Mouse (Mus musculus) CH12.LX (cell line): Measurements from ENCODE around the gene Usp39. TPM values are rescaled to one million over a fixed set of nuclear protein-coding genes. Genes with fewer than 3 reads are reported as not detected.
A peak's percentile ranks its signal among the peaks of the same experiment; 100 is the strongest.

Experiments used
- DNase-seq: peaks from one replicate; pipeline ENCODE4 v3.0.0-alpha.2; 2013; ENCODE audit errors: extremely low read depth
- H3K27ac ChIP-seq: 2 replicates; pipeline ENCODE4 v1.5.1; 2012; ENCODE audit warnings: low read depth, mild to moderate bottlenecking, control low read depth, moderate library complexity; ENCODE audit not compliant: insufficient read depth
- H3K27me3 ChIP-seq: replicated peaks from 2 replicates; pipeline ENCODE3; 2012; ENCODE audit warnings: inconsistent platforms
- H3K36me3 ChIP-seq, 2 experiments: replicated peaks in 1 of 2; 2 replicates each; pipeline versions ENCODE3 to v1.6.1; 2012; ENCODE audit warnings: inconsistent platforms in 1 of 2, low read length in 1 of 2, mild to moderate bottlenecking in 1 of 2, mixed read lengths in 1 of 2, moderate library complexity in 1 of 2; ENCODE audit not compliant: control insufficient read depth in 1 of 2, insufficient read depth in 1 of 2
- H3K4me1 ChIP-seq, 2 experiments: 2 replicates each; pipeline ENCODE4 v1.6.1; 2012; ENCODE audit warnings: inconsistent platforms in 1 of 2, moderate library complexity in 1 of 2; ENCODE audit not compliant: insufficient read depth in 2 of 2, control insufficient read depth in 1 of 2
- H3K4me2 ChIP-seq: 2 replicates; pipeline ENCODE4 v1.6.1; 2012; ENCODE audit warnings: low read depth, mild to moderate bottlenecking, control low read depth; ENCODE audit not compliant: poor library complexity, insufficient read depth, severe bottlenecking
- H3K4me3 ChIP-seq, 3 experiments: fragments of 150-350 bp in 1 of 3; sonication (generic) in 1 of 3; replicated peaks in 1 of 3; 2 replicates each; pipeline versions ENCODE3 to v1.5.1; 2011 to 2012; ENCODE audit warnings: low read depth in 2 of 3, low read length in 2 of 3, mild to moderate bottlenecking in 2 of 3, moderate library complexity in 2 of 3, control low read depth in 1 of 3, improper control_type of control experiment in 1 of 3, inconsistent platforms in 1 of 3, mixed read lengths in 1 of 3; ENCODE audit not compliant: poor library complexity in 1 of 3
- H3K79me2 ChIP-seq: replicated peaks from 2 replicates; pipeline ENCODE4 v1.6.1; 2012; ENCODE audit warnings: mild to moderate bottlenecking, moderate library complexity; ENCODE audit not compliant: control insufficient read depth, poor library complexity, insufficient read depth, severe bottlenecking; ENCODE audit errors: extremely low read depth
- H3K9ac ChIP-seq: 2 replicates; pipeline ENCODE4 v1.6.1; 2012; ENCODE audit warnings: low read depth, mild to moderate bottlenecking, control low read depth, moderate library complexity; ENCODE audit not compliant: insufficient read depth
- H3K9me3 ChIP-seq: replicated peaks from 2 replicates; pipeline ENCODE3; 2012; ENCODE audit warnings: low read length, inconsistent platforms, mixed read lengths
- BHLHE40 ChIP-seq: IDR thresholded peaks from 2 replicates; pipeline ENCODE4 v1.6.1; 2011; ENCODE audit warnings: mild to moderate bottlenecking, low read depth, low read length, improper control_type of control experiment
- CHD1 ChIP-seq: IDR thresholded peaks from 2 replicates; pipeline ENCODE4 v1.6.1; 2012; ENCODE audit warnings: low read depth, low read length, improper control_type of control experiment, inconsistent platforms
- CTCF ChIP-seq, 2 experiments: IDR thresholded peaks in 1 of 2; conservative IDR thresholded peaks in 1 of 2; 2 replicates each; pipeline ENCODE4 v1.5.1; 2011 to 2012; ENCODE audit warnings: low read depth in 2 of 2, low read length in 2 of 2, improper control_type of control experiment in 1 of 2, inconsistent platforms in 1 of 2, mild to moderate bottlenecking in 1 of 2, moderate library complexity in 1 of 2
- E2F4 ChIP-seq: IDR thresholded peaks from 2 replicates; pipeline ENCODE4 v1.6.1; 2011; ENCODE audit warnings: low read depth, low read length, improper control_type of control experiment; ENCODE audit not compliant: insufficient replicate concordance
- ELF1 ChIP-seq: IDR thresholded peaks from 2 replicates; pipeline ENCODE4 v1.6.1; 2014; ENCODE audit warnings: low read depth, mild to moderate bottlenecking, inconsistent platforms, low read length, improper control_type of control experiment
- EP300 ChIP-seq: IDR thresholded peaks from 2 replicates; pipeline ENCODE4 v1.6.1; 2011; ENCODE audit warnings: low read length, improper control_type of control experiment
- ETS1 ChIP-seq: conservative IDR thresholded peaks from 2 replicates; pipeline ENCODE4 v1.6.1; 2012; ENCODE audit warnings: low read depth, mild to moderate bottlenecking, inconsistent platforms, low read length, improper control_type of control experiment, moderate library complexity
- HCFC1 ChIP-seq: IDR thresholded peaks from 2 replicates; pipeline ENCODE4 v1.6.1; 2012; ENCODE audit warnings: low read depth, mild to moderate bottlenecking, inconsistent platforms, low read length, improper control_type of control experiment
- IRF4 ChIP-seq: IDR thresholded peaks from 2 replicates; pipeline ENCODE4 v1.6.1; 2014; ENCODE audit warnings: low read depth, mild to moderate bottlenecking, inconsistent platforms, low read length, improper control_type of control experiment
- JUN ChIP-seq: IDR thresholded peaks from 2 replicates; pipeline ENCODE4 v1.6.1; 2011; ENCODE audit warnings: low read depth, mild to moderate bottlenecking, low read length, improper control_type of control experiment, moderate library complexity; ENCODE audit not compliant: insufficient read depth
- KAT2A ChIP-seq: IDR thresholded peaks from 2 replicates; pipeline ENCODE4 v1.6.1; 2012; ENCODE audit warnings: low read length, improper control_type of control experiment, inconsistent platforms; ENCODE audit not compliant: insufficient replicate concordance
- MAFK ChIP-seq: IDR thresholded peaks from 2 replicates; pipeline ENCODE4 v1.6.1; 2011; ENCODE audit warnings: low read length, improper control_type of control experiment; ENCODE audit not compliant: insufficient replicate concordance
- MAX ChIP-seq: IDR thresholded peaks from 2 replicates; pipeline ENCODE4 v1.6.1; 2011; ENCODE audit warnings: low read length, improper control_type of control experiment
- MAZ ChIP-seq: IDR thresholded peaks from 2 replicates; pipeline ENCODE4 v1.6.1; 2012; ENCODE audit warnings: low read depth, mild to moderate bottlenecking, inconsistent platforms, low read length, improper control_type of control experiment, moderate library complexity
- MEF2A ChIP-seq: IDR thresholded peaks from 2 replicates; pipeline ENCODE4 v1.6.1; 2014; ENCODE audit warnings: low read depth, mild to moderate bottlenecking, inconsistent platforms, low read length, improper control_type of control experiment, borderline replicate concordance
- MXI1 ChIP-seq: IDR thresholded peaks from 2 replicates; pipeline ENCODE4 v1.6.1; 2011; ENCODE audit warnings: mild to moderate bottlenecking, low read depth, low read length, improper control_type of control experiment
- MYC ChIP-seq: IDR thresholded peaks from 2 replicates; pipeline ENCODE4 v1.6.1; 2011; ENCODE audit warnings: low read depth, mild to moderate bottlenecking, improper control_type of control experiment, low read length
- NELFE ChIP-seq: IDR thresholded peaks from 2 replicates; pipeline ENCODE4 v1.6.1; 2011; ENCODE audit warnings: low read depth, low read length, improper control_type of control experiment
- NRF1 ChIP-seq: IDR thresholded peaks from 2 replicates; pipeline ENCODE4 v1.6.1; 2014; ENCODE audit warnings: low read depth, mild to moderate bottlenecking, inconsistent platforms, low read length, improper control_type of control experiment, moderate library complexity
- POLR2A ChIP-seq: IDR thresholded peaks from 2 replicates; pipeline ENCODE4 v1.6.1; 2011; ENCODE audit warnings: low read depth, mild to moderate bottlenecking, improper control_type of control experiment, low read length
- POLR2AphosphoS2 ChIP-seq: IDR thresholded peaks from 2 replicates; pipeline ENCODE4 v1.6.1; 2011; ENCODE audit warnings: low read depth, low read length, improper control_type of control experiment
- RAD21 ChIP-seq: IDR thresholded peaks from 2 replicates; pipeline ENCODE4 v1.6.1; 2011; ENCODE audit warnings: low read depth, mild to moderate bottlenecking, low read length, improper control_type of control experiment, moderate library complexity
- SIN3A ChIP-seq: IDR thresholded peaks from 2 replicates; pipeline ENCODE4 v1.6.1; 2012; ENCODE audit warnings: low read length, improper control_type of control experiment, inconsistent platforms
- TBP ChIP-seq: conservative IDR thresholded peaks from 2 replicates; pipeline ENCODE4 v1.6.1; 2011; ENCODE audit warnings: low read depth, low read length, improper control_type of control experiment
- TCF12 ChIP-seq: IDR thresholded peaks from 2 replicates; pipeline ENCODE4 v1.6.1; 2014; ENCODE audit warnings: low read depth, mild to moderate bottlenecking, inconsistent platforms, low read length, improper control_type of control experiment
- UBTF ChIP-seq: IDR thresholded peaks from 2 replicates; pipeline ENCODE4 v1.6.1; 2012; ENCODE audit warnings: low read depth, mild to moderate bottlenecking, inconsistent platforms, low read length, improper control_type of control experiment, moderate library complexity
- USF1 ChIP-seq: IDR thresholded peaks from 2 replicates; pipeline ENCODE4 v1.6.1; 2014; ENCODE audit warnings: low read depth, mild to moderate bottlenecking, inconsistent platforms, low read length, improper control_type of control experiment
- USF2 ChIP-seq: conservative IDR thresholded peaks from 2 replicates; pipeline ENCODE4 v1.6.1; 2011; ENCODE audit warnings: low read depth, low read length, improper control_type of control experiment
- ZC3H11A ChIP-seq: IDR thresholded peaks from 2 replicates; pipeline ENCODE4 v1.6.1; 2012; ENCODE audit warnings: low read depth, mild to moderate bottlenecking, inconsistent platforms, low read length, improper control_type of control experiment
- ZKSCAN1 ChIP-seq: IDR thresholded peaks from 2 replicates; pipeline ENCODE4 v1.6.1; 2012; ENCODE audit warnings: low read depth, inconsistent platforms, low read length, improper control_type of control experiment, borderline replicate concordance
- ZMIZ1 ChIP-seq: IDR thresholded peaks from 2 replicates; pipeline ENCODE4 v1.6.1; 2012; ENCODE audit warnings: low read depth, mild to moderate bottlenecking, inconsistent platforms, low read length, improper control_type of control experiment
- ZNF384 ChIP-seq: IDR thresholded peaks from 2 replicates; pipeline ENCODE4 v1.6.1; 2012; ENCODE audit warnings: low read depth, low read length, improper control_type of control experiment, inconsistent platforms
- dilution Hi-C: fragments of 300-500 bp; cut with MboI; formaldehyde crosslinking; loops from 2 replicates; pipeline ENCODE4 v1.14.3; 2020; ENCODE audit warnings: low sequenced_read_pairs; ENCODE audit not compliant: extremely low pct_unique_long_range_greater_than_20kb, extremely low pct_ligation_motif_present
- in situ Hi-C: fragments of 300-500 bp; cut with MboI; formaldehyde crosslinking; loops from 3 replicates; pipeline ENCODE4 v1.14.3; 2019; ENCODE audit warnings: low sequenced_read_pairs, low pct_ligation_motif_present, low pct_unique_long_range_greater_than_20kb, mixed read lengths
- polyA plus RNA-seq: library from polyadenylated mRNA; unstranded; fragments of >175 nt; gene quantifications from 2 replicates; pipeline ENCODE4 v1.2.1, GENCODE M21; 2012; ENCODE audit warnings: low read depth; ENCODE audit not compliant: insufficient read length
- total RNA-seq, 2 experiments: library from RNA; depleted of rRNA; stranded (reverse); fragments of 300-350 nt in 1 of 2; fragments of >200 nt in 1 of 2; gene quantifications; 2 replicates each; pipeline ENCODE4 v1.2.3; 2012 to 2014

The Usp39 gene
- total RNA-seq (2012; rRNA removed): 74.5 and 90.9 TPM in 2 replicates
- 138 TPM in 2 replicates for total RNA-seq (2014; rRNA removed)
- polyA plus RNA-seq: 72.8 and 88.2 TPM in 2 replicates

DNA sequence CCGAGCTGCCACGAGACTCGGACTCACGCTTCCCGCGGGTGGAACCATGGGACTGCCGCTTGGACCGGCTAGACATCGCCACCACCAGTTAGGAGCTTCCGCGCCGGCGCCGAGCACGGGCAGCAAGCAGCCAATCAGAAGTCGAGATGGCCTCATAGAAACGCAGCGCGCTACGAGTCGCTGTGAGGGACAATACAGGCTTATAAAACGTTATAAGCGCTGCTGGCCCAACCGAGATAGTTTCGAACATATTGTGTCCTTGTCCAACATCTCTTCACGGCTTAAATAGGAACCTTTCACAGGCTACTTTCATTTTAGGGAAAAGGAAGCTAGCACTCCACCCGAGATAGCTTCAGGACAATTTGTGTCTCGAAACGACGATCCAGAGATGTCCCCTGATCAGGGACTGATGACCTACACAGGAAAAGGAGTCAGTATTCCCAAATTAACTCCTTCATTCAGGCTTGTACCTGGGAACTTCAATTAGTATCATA, at the start of gene Usp39:
TSS of gene Usp39 (minus strand) at position 111 of the 494 bp plus-strand sequence.
- Histone ChIP-seq H3K9me3 (no peaks in the 10 kb centered on the region), H3K9ac (peak within 1 kb of the TSS; percentile 93), H3K4me3 (peak within 1 kb of the TSS; percentile 88 to 93 (median 90)), H3K79me2 (peaks cover 50% of the 10 kb centered on the region), H3K4me1 (peaks cover 13 to 62% of the 10 kb centered on the region in 2 experiments; a peak in 3 of 4 replicates), H3K36me3 (peaks cover 22 to 44% of the 10 kb centered on the region in 2 experiments), H3K27ac (peak within 1 kb of the TSS; percentile 16), H3K4me2 (peak within 1 kb of the TSS; percentile 91), H3K27me3 (no peaks in the 10 kb centered on the region)
- TF ChIP-seq CHD1 (no peak), CTCF (conservative IDR thresholded peaks at IDR 0.05 in 1 of 2, IDR thresholded peaks at IDR 0.05 in 1 of 2; ENCODE audit: low read depth in 2 of 2, low read length in 2 of 2) (no peak), POLR2A (peak; percentile 93), POLR2AphosphoS2 (0 out of 2 replicates have a peak, but pooled peaks have one; percentile 45), RAD21 (no peak), IRF4 (peak; percentile 52; the same call in 1 of the 2 replicates), MYC (peak; percentile 28; the same call in 1 of the 2 replicates), ETS1 (no peak), SIN3A (peak; percentile 88), MXI1 (peak; percentile 85; the same call in 1 of the 2 replicates), TBP (peak; percentile 82), KAT2A (peak; percentile 68; the same call in 1 of the 2 replicates), MAZ (no peak), E2F4 (peak; percentile 71; the same call in 1 of the 2 replicates), ZC3H11A (no peak), ZNF384 (no peak), UBTF (no peak), ZMIZ1 (peak; percentile 65), EP300 (no peak), MEF2A (0 out of 2 replicates have a peak, but pooled peaks have one; percentile 21), ELF1 (peak; percentile 90), USF2 (no peak), MAFK (no peak), NELFE (peak; percentile 87), JUN (no peak), MAX (peak; percentile 77; the same call in 1 of the 2 replicates), HCFC1 (peak; percentile 83), BHLHE40 (peak; percentile 70), USF1 (peak; percentile 20), TCF12 (peak; percentile 64; the same call in 1 of the 2 replicates), NRF1 (peak; percentile 80), ZKSCAN1 (no peak)
- dilution Hi-C loops: no loop called here
- in situ Hi-C loops: no loop called here
- peak; percentile 92 for DNase-seq
